Mouse (Mus musculus): ENCODE measurements at regions not wholly inside any gene's neighbourhood (a gene's known extent, or its start where the extent isn't known, plus 50 kb on each side); places are given as distances from the start of the nearest gene placed in this dataset.

DNA sequence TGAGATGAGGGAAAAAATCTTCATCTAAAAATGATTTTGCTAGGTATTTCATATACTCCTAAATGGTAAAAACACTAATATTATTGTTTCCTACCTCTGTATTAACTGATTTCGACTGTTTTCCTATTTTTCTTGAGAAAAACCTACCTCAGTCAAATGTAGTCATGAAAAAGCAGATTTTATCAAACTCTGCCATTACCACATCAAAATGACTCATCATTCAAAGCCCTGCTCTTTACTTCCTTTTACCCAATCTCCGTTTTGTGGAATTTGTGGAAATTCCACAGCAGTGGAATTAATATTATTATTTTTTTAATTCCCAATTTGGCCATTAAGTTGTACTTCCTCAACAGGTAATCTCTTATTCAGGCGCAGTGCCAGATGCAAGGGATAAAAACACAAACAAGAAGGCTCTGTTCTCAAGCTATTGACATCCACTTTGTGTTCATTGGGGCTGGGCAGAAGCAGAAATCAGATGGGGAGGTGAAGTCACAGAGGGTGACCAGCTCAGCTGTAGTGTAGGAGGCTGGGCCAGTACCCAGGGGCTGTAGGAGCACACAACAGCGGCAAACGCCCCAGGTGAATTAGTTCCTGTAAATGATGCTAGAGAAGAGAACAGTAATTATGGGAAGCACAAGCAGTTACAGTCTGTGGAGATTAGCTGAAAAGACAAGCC is 138.2 kb upstream of the Mocs2 start:
- no peak for DNase-seq

DNA sequence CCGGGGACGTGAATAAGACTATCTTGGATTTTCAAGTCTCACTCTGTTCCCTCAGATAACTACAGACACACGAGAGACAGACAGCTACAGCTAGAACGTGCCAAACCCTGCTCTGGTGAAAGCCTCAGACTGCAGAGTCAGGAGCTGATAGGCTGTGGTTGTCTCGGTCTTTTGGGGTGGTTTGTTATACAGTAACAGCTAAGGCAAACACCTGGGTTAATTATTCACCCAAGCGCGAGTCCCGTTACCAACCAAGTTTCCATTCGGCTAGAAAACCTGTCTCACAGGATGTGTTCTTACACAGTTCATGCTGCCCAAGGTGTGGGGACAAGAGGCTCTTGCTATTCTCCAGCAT is 137.7 kb upstream of the Mocs2 start:
- no peak for DNase-seq

DNA sequence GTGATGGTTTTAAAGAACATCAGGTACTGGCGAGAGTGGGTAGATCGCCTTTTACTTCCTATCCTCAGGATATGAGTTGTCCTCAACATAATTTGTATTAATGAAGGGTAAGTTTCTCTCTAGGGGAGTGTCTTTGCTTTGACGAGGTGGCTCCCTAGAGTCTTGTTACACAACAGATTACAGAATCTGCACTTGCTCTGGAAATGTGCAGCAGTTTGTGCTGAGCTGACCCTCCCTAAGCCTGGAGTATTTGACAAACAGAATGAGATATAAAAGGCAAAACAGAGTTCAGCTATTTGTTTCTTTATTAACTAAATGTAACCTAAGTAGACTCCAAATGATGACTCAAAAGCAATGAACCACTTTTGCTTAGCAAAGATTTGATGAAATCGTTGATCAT is 136.8 kb upstream of the Mocs2 start:
- DNase-seq = no peak

DNA sequence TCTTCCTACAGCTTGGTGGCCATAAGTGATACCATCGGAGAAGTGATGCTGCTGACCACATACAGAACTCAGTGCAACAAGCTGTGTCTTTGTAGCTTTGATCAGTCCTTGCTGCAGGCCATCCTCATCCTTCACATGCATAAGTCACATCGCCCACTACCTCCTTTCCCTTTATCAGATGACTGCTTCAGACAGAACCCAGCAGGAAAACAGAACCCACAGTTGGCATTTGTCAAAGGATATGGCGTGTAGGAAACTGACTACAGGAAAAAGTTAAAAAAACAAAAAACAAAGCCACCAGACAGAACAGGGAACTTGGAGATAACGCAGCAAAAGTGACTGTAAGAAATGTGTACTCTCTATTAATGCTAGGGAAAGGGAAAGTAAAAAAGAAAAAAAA is 136.1 kb upstream of the Mocs2 start:
- DNase-seq = no peak

DNA sequence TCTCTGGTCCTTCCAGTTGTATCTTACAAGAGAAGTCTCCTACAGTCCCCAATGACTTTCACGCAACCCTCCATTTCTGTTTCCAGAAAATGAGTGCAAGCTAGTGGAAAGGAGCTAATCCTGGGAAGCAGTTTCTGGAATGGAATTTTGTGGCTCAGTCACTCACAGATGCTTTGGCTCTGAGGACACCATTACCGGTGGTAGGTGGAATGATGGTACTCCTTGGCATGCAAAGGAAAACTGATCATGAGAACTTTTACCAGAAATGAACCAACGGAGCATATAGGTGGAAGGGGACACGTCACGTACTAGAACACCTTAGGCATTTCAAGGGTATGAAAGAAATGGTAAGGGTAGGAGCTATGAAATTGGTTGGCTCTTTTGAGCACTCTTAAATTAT is 135.1 kb upstream of the Mocs2 start:
- DNase-seq = no peak

DNA sequence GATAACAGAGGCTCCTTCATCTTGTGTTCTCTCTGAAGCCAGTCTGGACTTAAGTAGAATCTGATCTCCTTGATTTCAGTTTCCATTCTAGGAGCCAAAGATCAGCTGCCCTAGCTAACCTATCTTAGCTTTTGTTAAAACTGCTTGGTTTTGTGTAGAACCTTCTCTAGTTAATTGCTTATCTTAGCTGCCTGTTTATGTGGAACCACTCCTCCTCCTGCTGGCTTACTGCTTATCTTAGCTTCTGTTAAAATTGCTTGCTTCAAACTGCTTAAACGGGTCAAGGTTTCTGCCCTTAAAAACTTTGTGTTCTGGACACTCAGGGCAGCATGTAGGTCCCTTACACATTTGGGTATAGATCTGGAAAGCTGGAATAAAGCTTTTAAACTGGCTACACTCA is 133.7 kb upstream of the Mocs2 start:
- DNase-seq = no peak

DNA sequence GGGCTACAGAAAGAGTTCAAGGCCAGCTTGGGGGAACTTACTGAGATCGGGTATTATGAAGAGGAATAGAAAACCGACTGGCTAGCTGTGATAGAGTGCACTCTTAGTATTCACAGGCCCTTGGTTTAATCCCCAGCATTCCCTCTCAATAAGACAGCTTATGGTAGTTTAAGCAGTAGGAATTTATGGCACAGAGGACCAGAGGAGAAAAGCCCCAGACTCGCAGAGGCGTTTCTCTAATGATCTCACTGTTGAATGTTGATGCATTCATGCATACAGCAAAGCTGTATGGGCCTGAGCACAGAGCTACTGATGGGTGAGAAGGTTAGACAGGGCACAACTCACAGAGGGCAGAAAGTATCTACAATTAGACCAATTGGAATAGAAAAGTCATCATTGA is 132.7 kb upstream of the Mocs2 start:
- no peak for DNase-seq

DNA sequence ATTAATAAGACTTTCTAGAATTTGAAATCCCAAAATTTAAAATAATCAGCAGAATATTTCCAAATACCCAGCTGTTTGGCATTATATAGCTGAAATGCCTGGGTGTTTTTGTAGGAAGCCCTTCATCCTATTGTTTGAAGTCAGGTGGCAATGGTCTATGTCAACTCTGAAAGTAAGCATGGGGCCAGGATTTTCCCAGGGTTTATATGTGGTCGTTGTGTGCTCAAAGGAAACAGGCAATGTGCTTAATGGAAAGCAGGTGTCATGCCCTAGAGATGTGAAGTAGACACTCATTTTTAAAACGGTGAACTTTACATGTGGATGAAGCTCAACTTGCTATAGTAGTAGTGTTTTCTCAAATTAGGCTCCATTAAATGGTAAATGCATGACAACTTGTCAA is 105.4 kb upstream of the Mocs2 start:
- no peak for DNase-seq

DNA sequence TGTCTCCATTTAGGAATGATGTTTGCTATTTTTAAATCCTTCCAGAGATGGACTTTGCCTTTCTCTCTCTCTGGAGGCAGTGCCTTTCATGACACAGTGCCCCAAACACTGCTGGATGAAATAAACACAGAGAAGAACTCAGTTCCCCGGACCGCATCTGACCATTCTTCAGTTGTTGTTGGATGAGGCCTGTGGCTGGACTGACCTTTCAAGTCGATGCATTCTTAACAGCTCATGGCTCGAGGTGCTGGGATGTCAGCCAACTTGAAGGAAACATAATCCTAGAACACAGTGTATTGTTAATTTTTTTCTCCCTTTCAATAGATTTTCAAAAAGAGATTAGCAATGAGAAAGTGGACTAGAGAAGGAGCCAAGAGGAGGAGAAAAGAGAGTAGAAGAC is 98.3 kb upstream of the Mocs2 start:
- DNase-seq = no peak

DNA sequence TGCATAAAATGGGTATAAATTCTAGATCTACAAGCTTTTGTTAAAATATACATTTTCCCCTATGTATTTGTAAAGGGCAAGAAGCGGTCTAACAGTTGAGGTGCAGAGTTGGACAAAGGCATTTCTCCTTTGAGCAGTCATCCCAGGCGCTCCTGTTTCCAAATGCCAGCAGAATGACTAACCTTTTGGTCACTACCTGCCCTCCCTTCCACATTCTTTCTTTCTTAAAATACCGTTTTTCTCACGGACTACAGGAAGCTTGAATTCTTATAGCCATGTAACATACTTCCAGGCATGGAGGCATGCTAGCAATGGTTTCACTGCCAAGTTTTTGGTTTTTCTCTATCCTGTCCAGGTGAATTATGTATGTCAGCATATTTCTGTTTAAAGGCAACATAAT is 91.2 kb upstream of the Mocs2 start:
- no peak for DNase-seq

DNA sequence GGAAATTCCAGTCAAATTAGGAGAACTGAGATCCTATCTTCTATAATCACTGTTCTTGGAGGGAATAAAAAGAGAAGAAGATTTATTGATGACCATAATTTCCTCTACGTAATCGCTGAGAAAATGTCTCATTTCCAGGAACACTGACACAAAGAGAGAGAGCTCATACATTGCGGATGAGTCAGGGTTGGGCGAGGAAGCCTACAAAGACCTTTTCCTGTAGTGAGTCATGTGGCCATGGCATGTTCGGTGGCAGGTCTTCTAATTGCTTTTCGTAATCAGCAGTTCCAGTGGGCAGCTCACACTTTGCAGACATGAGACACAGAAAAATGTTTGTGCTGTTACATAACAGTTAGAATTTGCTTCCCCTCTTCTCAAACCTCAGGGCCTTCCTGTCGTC is 83.0 kb upstream of the Mocs2 start:
- no peak for DNase-seq

DNA sequence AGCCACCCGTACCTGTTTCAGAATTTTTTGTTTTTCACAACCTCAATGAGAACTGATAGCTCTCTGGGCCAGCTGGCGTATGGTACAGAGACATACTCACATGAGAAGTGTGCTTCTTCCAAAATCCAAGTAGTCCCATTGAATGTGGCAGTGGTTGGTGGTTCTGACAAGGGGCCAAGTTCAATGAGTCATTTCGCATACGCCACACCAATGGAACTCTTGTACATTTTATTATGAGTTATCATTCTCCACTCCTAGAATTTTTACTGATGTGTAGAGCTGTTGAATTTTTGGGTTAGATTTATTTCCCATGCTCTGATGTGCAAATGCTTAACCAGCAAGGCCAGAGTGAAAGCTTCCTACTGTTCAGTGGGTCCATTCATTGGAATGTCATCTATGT is 82.0 kb upstream of the Mocs2 start:
- DNase-seq = no peak

DNA sequence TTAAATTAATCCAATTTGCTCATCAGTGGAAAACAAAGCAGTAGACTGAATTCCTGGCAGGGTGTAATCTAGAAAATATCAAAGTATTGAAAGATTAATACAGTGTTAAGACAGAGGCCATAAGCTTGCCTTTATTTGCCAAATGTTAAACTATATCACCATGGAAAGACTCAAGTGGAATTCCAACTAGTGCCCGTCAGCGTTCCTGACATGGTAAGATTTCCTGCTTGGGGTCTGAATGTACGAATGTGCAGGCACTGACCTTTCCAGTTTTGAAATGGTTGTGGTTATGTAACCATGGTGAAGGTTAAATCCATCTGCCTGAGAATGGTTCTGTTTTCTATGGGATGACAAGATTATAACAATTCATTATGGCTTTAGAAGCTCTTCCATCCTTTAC is 75.5 kb upstream of the Mocs2 start:
- no peak for DNase-seq

DNA sequence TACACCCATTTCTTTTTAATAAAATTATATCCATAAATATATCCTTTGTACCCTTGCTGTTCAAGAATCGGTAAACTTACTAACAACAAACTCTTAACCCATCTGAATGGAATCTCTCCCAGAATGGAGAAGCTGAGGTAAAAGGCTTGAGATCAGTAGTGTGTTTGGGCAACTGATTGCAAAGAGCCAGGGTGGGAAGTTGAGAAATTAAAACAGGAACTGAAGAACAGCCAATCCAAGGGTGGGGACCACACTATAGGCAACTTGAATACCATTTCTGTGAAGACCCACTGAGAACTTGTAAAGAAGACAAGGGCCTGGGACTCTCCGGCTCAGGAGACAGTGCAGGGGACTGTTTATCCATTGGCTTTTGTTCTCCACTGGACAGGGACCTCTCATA is 72.2 kb upstream of the Mocs2 start:
- no peak for DNase-seq

DNA sequence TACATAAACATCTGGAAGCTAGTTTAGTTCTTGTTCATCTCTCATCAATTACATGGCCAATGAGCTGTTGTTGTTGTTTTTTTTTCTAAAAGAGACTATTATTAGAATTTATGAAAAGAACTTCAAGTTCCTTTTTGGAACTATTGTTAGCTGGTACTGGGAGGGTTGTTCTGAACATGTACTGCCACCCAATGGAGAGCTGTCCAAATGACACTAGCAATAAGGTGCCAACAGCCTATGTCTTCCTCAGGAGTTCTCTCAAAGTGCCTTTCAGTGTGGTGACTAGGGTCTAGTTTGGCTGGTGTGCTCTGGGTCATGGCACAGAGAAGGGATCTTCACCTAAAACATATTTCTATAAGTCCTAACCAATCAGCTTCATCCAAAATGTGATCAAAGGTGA is 60.6 kb upstream of the Mocs2 start:
- no peak for DNase-seq

DNA sequence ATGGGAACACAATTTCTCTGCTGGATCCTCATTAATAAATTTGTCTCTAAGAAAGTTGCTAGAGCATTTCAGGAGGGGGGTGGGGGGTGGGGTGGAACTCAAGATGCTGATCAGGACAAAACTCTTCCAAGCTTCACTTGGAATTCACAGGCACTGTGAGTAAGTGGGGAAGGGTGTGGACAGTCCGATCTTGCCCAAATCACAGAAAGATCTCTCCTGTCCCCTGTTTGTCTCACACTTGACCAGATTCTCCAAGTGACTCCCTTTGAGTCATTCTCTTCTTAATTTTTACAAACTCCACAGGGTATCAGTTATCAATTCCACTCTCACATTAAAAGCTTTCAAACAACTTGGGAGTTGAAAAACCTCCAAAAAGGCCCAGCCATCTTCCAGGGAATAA is 58.1 kb upstream of the Mocs2 start:
- no peak for DNase-seq

DNA sequence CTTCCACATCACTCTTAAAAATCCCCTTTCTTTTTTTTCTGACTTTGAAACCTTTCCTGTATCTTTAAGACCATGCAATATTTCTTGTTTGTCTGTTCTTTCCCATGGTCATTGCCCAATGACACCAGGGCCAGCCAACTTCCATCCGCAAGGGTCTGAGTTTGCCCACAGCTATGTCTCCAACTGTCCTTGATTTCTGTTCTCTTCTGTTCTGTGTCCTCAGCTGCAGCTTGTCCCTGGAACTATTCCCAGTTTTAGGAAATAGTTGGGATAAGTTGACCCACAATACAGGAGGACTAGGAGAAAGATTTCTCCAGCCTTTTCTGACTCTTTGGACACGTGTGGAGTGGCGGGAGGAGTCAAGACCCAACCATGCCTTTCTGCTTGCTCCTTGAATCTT is 57.1 kb upstream of the Mocs2 start:
- DNase-seq = no peak

Small RNA genes lying in the stretch of these regions (microRNA-seq; reads per million reads assigned to microRNA genes)
- gene Gm25950 = 0 reads per million in 2 experiments

All from layer of hippocampus, postnatal 36 days (tissue).